Mouse (Mus musculus) C2C12 (cell line): ENCODE data around the gene Dock4.

Experiments used
- CTCF ChIP-seq: IDR thresholded peaks from one replicate; pipeline ENCODE4 v1.5.1; 2011; ENCODE audit not compliant: control insufficient read depth, insufficient read depth, insufficient read length
- FOSL1 ChIP-seq: IDR thresholded peaks from one replicate; pipeline ENCODE4 v1.8.0; 2011; ENCODE audit warnings: mild to moderate bottlenecking, low read length; ENCODE audit not compliant: poor library complexity, insufficient read depth, severe bottlenecking
- MAX ChIP-seq: IDR thresholded peaks from one replicate; pipeline ENCODE4 v1.6.1; 2011; ENCODE audit warnings: mild to moderate bottlenecking, control low read depth
- MYOD1 ChIP-seq: IDR thresholded peaks from one replicate; pipeline ENCODE4 v1.6.1; 2011; ENCODE audit warnings: low read depth; ENCODE audit not compliant: control insufficient read depth, insufficient read length
- MYOG ChIP-seq: IDR thresholded peaks from one replicate; pipeline ENCODE4 v1.6.1; 2011; ENCODE audit not compliant: control insufficient read depth, insufficient read length; ENCODE audit errors: extremely low read depth
- USF1 ChIP-seq: IDR thresholded peaks from one replicate; pipeline ENCODE4 v1.6.1; 2011; ENCODE audit warnings: low read depth, mild to moderate bottlenecking, control low read depth, moderate library complexity

DNA sequence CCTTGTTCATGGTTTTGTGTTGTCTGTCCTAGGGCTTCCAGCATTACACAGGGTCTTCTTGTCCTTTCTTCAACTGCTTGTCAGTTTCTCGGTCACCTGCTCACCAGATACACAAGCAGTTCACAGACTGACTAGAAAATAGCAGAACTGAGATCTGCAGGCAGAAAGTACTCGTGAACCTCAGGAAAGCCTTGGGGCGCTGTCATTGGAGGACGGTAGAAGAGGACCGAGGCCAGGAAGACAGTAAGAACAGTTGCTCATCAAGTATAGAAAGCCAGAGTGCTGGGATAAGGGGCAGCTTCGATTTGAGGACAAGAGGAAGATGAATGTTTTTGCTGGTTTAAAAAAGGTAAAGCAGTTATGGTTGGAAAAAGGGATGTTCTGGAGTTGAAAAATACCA, 92.6 kb downstream of the Dock4 start:
- no peak for TF ChIP-seq CTCF
- TF ChIP-seq USF1 = no peak
- TF ChIP-seq MYOG = no peak
- TF ChIP-seq MYOD1 = no peak
- no peak for TF ChIP-seq MAX
- no peak for TF ChIP-seq FOSL1
